Mouse (Mus musculus) MEL (cell line): ENCODE results near the gene Nsd1.
A peak's percentile ranks its signal among the peaks of the same experiment; 100 is the strongest.

Experiments
- BHLHE40 ChIP-seq: IDR thresholded peaks from 2 replicates; pipeline ENCODE4 v1.6.1; 2012; ENCODE audit warnings: low read depth, mild to moderate bottlenecking, inconsistent platforms, low read length, improper control_type of control experiment, borderline replicate concordance
- CHD1 ChIP-seq: IDR thresholded peaks from 2 replicates; pipeline ENCODE4 v1.6.1; 2012; ENCODE audit warnings: low read depth, mild to moderate bottlenecking, inconsistent platforms, low read length, improper control_type of control experiment
- CTCF ChIP-seq, 3 experiments: IDR thresholded peaks in 2 of 3; conservative IDR thresholded peaks in 1 of 3; 2 replicates each; pipeline ENCODE4 v1.5.1; 2011 to 2012; ENCODE audit warnings: low read length in 3 of 3, low read depth in 2 of 3, mild to moderate bottlenecking in 2 of 3, improper control_type of control experiment in 1 of 3, inconsistent platforms in 1 of 3, mixed read lengths in 1 of 3, moderate library complexity in 1 of 3; ENCODE audit not compliant: control insufficient read depth in 1 of 3, insufficient read depth in 1 of 3, poor library complexity in 1 of 3, severe bottlenecking in 1 of 3
- ELF1 ChIP-seq: IDR thresholded peaks from 2 replicates; pipeline ENCODE4 v1.6.1; 2014; ENCODE audit warnings: low read depth, mild to moderate bottlenecking, inconsistent platforms, low read length, improper control_type of control experiment, moderate library complexity
- ETS1 ChIP-seq: IDR thresholded peaks from 2 replicates; pipeline ENCODE4 v1.6.1; 2012; ENCODE audit warnings: low read depth, mild to moderate bottlenecking, inconsistent platforms, low read length, improper control_type of control experiment, moderate library complexity
- GABPA ChIP-seq: IDR thresholded peaks from 2 replicates; pipeline ENCODE4 v1.6.1; 2012; ENCODE audit warnings: low read depth, mild to moderate bottlenecking, inconsistent platforms, low read length, improper control_type of control experiment, moderate library complexity
- MYB ChIP-seq: IDR thresholded peaks from 2 replicates; pipeline ENCODE4 v1.6.1; 2011; ENCODE audit warnings: mild to moderate bottlenecking, low read depth, low read length, improper control_type of control experiment
- MYC ChIP-seq: IDR thresholded peaks from 2 replicates; pipeline ENCODE4 v1.6.1; 2011; ENCODE audit warnings: low read depth, mild to moderate bottlenecking, low read length, improper control_type of control experiment, moderate library complexity
- NELFE ChIP-seq: IDR thresholded peaks from 2 replicates; pipeline ENCODE4 v1.6.1; 2011; ENCODE audit warnings: low read depth, low read length, improper control_type of control experiment
- POLR2A ChIP-seq, 2 experiments: IDR thresholded peaks; 2 replicates each; pipeline ENCODE4 v1.6.1; 2011 to 2012; ENCODE audit warnings: low read length in 2 of 2, mild to moderate bottlenecking in 2 of 2, control low read depth in 1 of 2, improper control_type of control experiment in 1 of 2, low read depth in 1 of 2, moderate library complexity in 1 of 2; ENCODE audit not compliant: control insufficient read depth in 1 of 2, insufficient read depth in 1 of 2, poor library complexity in 1 of 2
- POLR2AphosphoS5 ChIP-seq: IDR thresholded peaks from 2 replicates; pipeline ENCODE4 v1.6.1; 2012; ENCODE audit warnings: low read depth, borderline replicate concordance, mild to moderate bottlenecking, inconsistent platforms, low read length, moderate library complexity, mixed read lengths
- USF2 ChIP-seq, 2 experiments: IDR thresholded peaks; 2 replicates each; pipeline ENCODE4 v1.6.1; 2011 to 2012; ENCODE audit warnings: improper control_type of control experiment in 2 of 2, low read length in 2 of 2, borderline replicate concordance in 1 of 2, inconsistent platforms in 1 of 2, low read depth in 1 of 2, mild to moderate bottlenecking in 1 of 2; ENCODE audit not compliant: insufficient read depth in 1 of 2
- ZNF384 ChIP-seq: IDR thresholded peaks from 2 replicates; pipeline ENCODE4 v1.6.1; 2012; ENCODE audit warnings: low read depth, mild to moderate bottlenecking, inconsistent platforms, low read length, improper control_type of control experiment

DNA sequence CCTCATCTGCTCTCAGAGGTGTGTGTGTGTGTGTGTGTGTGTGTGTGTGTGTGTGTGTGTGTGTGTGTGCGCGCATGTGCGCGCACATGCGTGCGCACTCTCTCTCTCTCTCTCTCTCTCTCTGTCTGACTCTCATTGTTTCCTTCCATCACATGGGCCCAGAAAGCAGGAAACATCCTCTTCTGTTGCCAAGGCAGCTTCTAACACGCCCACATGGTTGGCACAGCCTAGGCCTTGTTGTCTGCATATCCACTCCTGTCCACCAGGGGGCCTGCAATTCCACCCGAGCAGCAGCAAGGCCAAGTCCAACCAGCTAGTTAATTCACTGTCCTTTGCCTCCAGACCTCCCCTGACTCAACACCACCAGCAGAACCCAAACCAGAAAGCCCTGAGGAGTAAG is 118.1 kb downstream of the Nsd1 start:
- TF ChIP-seq BHLHE40, result no peak
- no peak for TF ChIP-seq CHD1
- TF ChIP-seq POLR2AphosphoS5, result no peak
- no peak for TF ChIP-seq POLR2A (IDR thresholded peaks at IDR 0.05; ENCODE audit: control insufficient read depth in 1 of 2, insufficient read depth in 1 of 2, low read depth in 1 of 2, low read length in 2 of 2, poor library complexity in 1 of 2)
- TF ChIP-seq ZNF384, result no peak
- no peak for TF ChIP-seq ETS1
- peak; percentile 91 to 97 (median 91) for TF ChIP-seq CTCF (IDR thresholded peaks at IDR 0.05 in 2 of 3, conservative IDR thresholded peaks at IDR 0.05 in 1 of 3; ENCODE audit: control insufficient read depth in 1 of 3, insufficient read depth in 1 of 3, low read depth in 2 of 3, low read length in 3 of 3, poor library complexity in 1 of 3, severe bottlenecking in 1 of 3)
- peak; percentile 76 for TF ChIP-seq MYC
- no peak for TF ChIP-seq GABPA
- TF ChIP-seq ELF1, result 0 out of 2 replicates have a peak, but pooled peaks have one; percentile 36
- TF ChIP-seq USF2 (IDR thresholded peaks at IDR 0.05; ENCODE audit: borderline replicate concordance in 1 of 2, insufficient read depth in 1 of 2, low read depth in 1 of 2, low read length in 2 of 2), result no peak
- TF ChIP-seq NELFE, result no peak
- no peak for TF ChIP-seq MYB
